Mouse (Mus musculus): Measurements from ENCODE around the gene Clstn2. TPM values are rescaled to one million over a fixed set of nuclear protein-coding genes. Genes with fewer than 3 reads are reported as not detected.

Clstn2 gene
- polyA plus RNA-seq, 1 experiment from 2014 or later: 4.3 TPM

DNA sequence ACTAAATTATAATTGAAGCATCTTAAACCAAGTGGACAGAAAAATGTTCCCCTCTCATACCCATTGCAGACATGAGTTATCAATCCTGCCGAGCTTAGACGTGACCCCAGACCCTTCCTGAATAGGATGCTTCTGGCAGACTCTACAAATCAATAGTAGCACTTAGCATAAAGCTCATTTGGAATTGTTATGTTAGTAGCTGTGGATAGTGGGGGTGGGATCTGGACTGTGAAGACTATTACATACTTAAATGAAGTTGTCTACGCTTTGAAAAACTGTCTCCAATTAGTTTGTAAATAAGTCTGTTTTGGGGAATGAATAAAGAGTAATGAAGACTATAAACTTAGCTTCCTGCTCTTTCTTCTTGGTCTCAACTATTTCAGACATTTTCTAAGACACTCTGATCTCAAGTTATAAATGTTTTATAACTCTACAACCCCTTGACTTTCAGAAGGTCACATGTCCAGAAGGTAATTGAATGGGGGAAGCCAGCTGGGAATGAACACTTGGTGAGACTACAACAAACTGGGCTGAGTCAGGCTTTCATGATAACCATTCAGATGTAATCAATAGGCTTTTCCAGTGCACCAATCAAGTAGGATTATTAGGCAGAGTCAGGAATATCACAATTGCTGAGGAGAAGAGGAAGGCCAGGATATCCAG, 216.7 kb downstream of the Clstn2 start:
- no peak overlapping the region for H3K4me2 ChIP-seq (replicated peaks)
- no peaks in the 10 kb centered on the region for H3K27me3 ChIP-seq
- no peak overlapping the region for H3K9ac ChIP-seq
- no peak overlapping the region for H3K27ac ChIP-seq
- no peak for ATAC-seq (ENCODE audit: low FRiP score)
- H3K36me3 ChIP-seq: no peaks in the 10 kb centered on the region
- no peaks in the 10 kb centered on the region for H3K4me1 ChIP-seq
- H3K4me3 ChIP-seq: no peak overlapping the region
- 58% methylated on average over 3 of the region's 3 CpGs for WGBS
- no peaks in the 10 kb centered on the region for H3K9me3 ChIP-seq (replicated peaks)

DNA sequence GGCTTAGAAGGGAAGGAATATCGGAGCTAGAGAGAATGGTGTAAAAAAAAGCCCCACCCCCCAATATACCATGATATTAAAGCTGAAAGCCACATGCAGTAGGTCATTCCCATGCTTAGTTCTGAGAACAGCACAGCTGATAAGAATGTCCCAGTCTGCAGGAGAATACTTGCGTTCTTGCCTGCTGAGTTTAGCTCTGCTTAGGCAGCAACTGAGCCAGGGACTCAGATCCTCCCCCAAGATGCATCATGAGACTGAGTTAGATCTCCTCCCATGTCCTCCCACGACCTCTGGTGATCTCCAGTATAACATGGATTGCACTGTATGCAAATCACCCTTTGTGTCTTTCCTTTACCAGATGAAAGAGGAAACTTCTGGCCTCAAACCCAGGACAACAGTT, 219.8 kb downstream of the Clstn2 start:
- WGBS: 58% methylated on average over 3 of the region's 3 CpGs
- Histone ChIP-seq H3K4me1 (no peaks in the 10 kb centered on the region), H3K36me3 (no peaks in the 10 kb centered on the region), H3K4me2 (replicated peaks) (no peak overlapping the region), H3K27me3 (no peaks in the 10 kb centered on the region), H3K27ac (no peak overlapping the region), H3K9me3 (replicated peaks) (no peaks in the 10 kb centered on the region), H3K4me3 (no peak overlapping the region), H3K9ac (no peak overlapping the region)
- no peak for ATAC-seq (ENCODE audit: low FRiP score)

DNA sequence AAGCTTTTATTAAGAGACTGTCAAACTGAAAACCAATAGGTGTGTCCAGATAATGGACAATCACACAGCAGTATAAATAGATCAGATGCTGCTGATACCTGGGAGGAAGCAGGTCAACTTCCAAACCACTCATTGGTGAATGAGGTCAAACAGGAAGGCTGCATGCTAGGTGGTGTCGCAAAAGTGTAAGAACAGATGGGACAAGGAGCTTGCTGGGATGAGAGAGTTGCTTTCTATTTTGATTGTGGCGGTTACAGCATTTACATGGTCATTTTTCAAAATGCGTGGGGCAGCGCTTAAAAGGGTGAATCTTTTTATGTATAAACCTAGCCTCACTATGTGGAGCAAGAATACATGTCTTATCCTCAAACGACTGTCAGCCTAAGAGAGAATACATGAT, 225.9 kb downstream of the Clstn2 start:
- H3K4me2 ChIP-seq (replicated peaks): no peak overlapping the region
- H3K9ac ChIP-seq: no peak overlapping the region
- no peaks in the 10 kb centered on the region for H3K4me1 ChIP-seq
- H3K27me3 ChIP-seq: no peaks in the 10 kb centered on the region
- 91% methylated on average over 5 of the region's 5 CpGs for WGBS
- H3K9me3 ChIP-seq (replicated peaks): no peaks in the 10 kb centered on the region
- no peak overlapping the region for H3K4me3 ChIP-seq
- no peak for ATAC-seq (ENCODE audit: low FRiP score)
- no peak overlapping the region for H3K27ac ChIP-seq
- no peaks in the 10 kb centered on the region for H3K36me3 ChIP-seq

DNA sequence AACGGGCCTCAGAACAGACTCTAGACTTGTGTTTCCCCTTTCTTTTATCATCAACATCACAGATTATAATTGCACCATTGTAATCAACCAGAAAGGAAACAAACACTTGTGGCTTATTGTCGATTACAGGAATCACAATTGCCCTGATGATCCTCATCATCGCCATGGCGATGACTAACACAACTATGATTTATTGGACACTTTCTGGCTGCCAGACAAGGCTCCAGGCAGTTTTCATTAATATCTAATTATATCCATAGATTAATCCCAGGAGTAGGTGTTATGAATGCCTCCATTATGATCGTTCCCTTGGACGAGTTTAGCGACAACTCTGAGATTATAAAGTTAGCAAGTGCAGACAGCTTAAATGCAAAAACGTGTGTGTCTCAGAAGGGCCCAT, 239.3 kb downstream of the Clstn2 start:
- Histone ChIP-seq H3K4me3 (no peak overlapping the region), H3K27me3 (no peaks in the 10 kb centered on the region), H3K9me3 (replicated peaks) (no peaks in the 10 kb centered on the region), H3K9ac (no peak overlapping the region), H3K4me1 (no peaks in the 10 kb centered on the region), H3K36me3 (no peaks in the 10 kb centered on the region), H3K27ac (no peak overlapping the region), H3K4me2 (replicated peaks) (no peak overlapping the region)
- 68% methylated on average over 8 of the region's 8 CpGs for WGBS
- no peak for ATAC-seq (ENCODE audit: low FRiP score)

DNA sequence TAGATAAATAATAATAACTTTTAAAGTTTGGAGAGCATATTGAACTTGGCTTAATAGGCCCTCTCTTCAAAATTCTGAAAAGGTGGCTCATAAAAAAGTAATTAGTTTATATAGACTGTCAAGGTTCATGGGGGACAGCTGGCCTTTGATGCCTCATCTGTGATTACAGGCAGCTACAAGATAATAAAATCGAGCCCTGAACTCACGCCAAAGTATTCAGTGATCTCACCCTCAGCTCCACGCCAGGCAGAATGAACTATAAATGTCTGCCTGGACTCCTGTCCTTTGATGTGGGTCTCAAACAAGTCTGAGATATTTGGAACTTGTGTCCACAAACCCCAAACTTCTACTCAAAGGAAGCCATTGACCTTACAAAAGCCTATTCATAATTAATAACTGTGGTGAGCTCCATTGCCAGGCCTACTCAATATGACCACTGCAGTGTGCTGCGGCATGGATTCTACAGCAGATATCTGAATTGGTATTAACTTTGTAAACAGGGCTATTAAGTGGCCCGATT, 244.8 kb downstream of the Clstn2 start:
- H3K4me2 ChIP-seq (replicated peaks): no peak overlapping the region
- no peak overlapping the region for H3K27ac ChIP-seq
- no peaks in the 10 kb centered on the region for H3K9me3 ChIP-seq (replicated peaks)
- no peaks in the 10 kb centered on the region for H3K27me3 ChIP-seq
- H3K36me3 ChIP-seq: no peaks in the 10 kb centered on the region
- ATAC-seq (ENCODE audit: low FRiP score): no peak
- H3K4me1 ChIP-seq: no peaks in the 10 kb centered on the region
- no peak overlapping the region for H3K9ac ChIP-seq
- WGBS: 88% methylated on average over 5 of the region's 5 CpGs
- no peak overlapping the region for H3K4me3 ChIP-seq

DNA sequence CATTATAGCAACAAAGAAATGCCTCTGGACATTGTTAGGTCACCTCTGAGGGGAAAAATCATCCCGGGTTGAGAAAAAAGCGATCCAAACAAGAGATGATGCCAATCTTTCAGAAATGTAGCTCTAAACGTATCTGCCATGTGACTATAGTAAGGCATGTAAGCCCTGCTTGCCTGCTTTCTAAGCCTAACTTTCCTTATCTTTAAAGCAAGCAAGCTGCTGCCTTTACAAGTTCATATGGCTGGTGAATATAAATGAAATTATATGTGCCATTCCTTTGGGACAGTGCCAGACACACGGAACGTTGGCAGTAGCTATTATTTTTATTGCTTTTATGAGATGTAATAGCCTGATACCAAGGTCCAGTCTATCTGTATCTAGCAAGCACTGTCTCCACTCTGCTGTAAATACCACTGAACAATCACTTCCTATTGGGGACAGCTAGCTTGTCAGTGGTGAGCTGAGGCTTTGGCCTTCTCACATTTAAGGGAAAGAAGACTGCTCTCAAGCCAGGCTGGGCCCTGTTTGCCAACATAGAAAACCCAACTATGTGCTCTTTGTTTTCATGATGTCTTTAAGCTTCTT, 252.9 kb downstream of the Clstn2 start:
- H3K4me3 ChIP-seq: no peak overlapping the region
- H3K4me1 ChIP-seq: no peaks in the 10 kb centered on the region
- no peak overlapping the region for H3K4me2 ChIP-seq (replicated peaks)
- H3K9me3 ChIP-seq (replicated peaks): no peaks in the 10 kb centered on the region
- no peaks in the 10 kb centered on the region for H3K27me3 ChIP-seq
- no peak overlapping the region for H3K27ac ChIP-seq
- no peak overlapping the region for H3K9ac ChIP-seq
- ATAC-seq (ENCODE audit: low FRiP score): no peak
- WGBS: 87% methylated on average over 5 of the region's 5 CpGs
- no peaks in the 10 kb centered on the region for H3K36me3 ChIP-seq

DNA sequence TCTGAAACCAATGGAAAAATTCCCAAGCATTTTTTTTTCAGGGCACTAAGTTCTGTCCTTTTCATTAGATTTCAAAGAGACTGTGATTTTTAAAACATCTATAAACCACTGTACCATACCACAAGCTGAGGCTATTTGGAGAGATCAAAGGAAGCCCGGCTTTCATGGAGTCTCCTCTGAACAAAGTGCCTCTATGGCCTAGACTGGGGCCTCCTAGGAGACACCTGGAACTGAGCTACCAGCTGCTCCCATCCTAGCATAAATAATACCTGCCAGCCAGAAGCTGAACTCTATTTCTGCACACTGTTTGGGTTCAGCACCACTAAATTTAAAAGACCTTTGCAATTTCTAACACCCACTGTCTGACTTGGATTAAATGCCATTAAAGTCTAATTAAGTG, 257.2 kb downstream of the Clstn2 start:
- Histone ChIP-seq H3K27me3 (no peaks in the 10 kb centered on the region), H3K4me1 (0 out of 2 replicates have a peak, but pooled peaks cover 3% of the 10 kb centered on the region), H3K9ac (no peak overlapping the region), H3K27ac (no peak overlapping the region), H3K9me3 (replicated peaks) (no peaks in the 10 kb centered on the region), H3K4me3 (no peak overlapping the region), H3K36me3 (no peaks in the 10 kb centered on the region), H3K4me2 (replicated peaks) (no peak overlapping the region)
- 78% methylated on average over 1 of the region's 1 CpGs for WGBS
- ATAC-seq (ENCODE audit: low FRiP score): no peak

DNA sequence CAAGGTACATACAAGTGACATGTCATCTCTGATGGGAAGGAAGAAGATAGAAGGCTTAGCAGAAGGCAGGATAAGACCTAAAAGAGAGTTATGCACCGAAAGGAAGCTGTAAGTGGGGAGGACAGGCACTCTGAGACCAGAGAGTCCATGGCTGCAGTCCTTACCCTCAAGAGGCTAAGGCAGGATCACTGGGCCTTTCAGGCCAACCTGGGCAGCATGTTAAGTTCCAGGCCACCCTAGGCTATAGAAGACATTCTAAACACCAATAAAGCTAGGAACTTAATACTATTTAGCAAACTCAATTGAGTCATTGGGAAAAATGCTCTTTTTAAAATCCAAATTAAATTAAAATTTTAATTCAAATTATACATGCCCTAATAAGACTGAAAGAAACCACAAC, 258.0 kb downstream of the Clstn2 start:
- no peaks in the 10 kb centered on the region for H3K36me3 ChIP-seq
- WGBS: 79% methylated on average over 1 of the region's 1 CpGs
- H3K27ac ChIP-seq: no peak overlapping the region
- H3K9me3 ChIP-seq (replicated peaks): no peaks in the 10 kb centered on the region
- no peak overlapping the region for H3K4me3 ChIP-seq
- no peak for ATAC-seq (ENCODE audit: low FRiP score)
- no peak overlapping the region for H3K9ac ChIP-seq
- no peak overlapping the region for H3K4me2 ChIP-seq (replicated peaks)
- H3K27me3 ChIP-seq: no peaks in the 10 kb centered on the region
- H3K4me1 ChIP-seq: 0 out of 2 replicates have a peak, but pooled peaks cover 3% of the 10 kb centered on the region

DNA sequence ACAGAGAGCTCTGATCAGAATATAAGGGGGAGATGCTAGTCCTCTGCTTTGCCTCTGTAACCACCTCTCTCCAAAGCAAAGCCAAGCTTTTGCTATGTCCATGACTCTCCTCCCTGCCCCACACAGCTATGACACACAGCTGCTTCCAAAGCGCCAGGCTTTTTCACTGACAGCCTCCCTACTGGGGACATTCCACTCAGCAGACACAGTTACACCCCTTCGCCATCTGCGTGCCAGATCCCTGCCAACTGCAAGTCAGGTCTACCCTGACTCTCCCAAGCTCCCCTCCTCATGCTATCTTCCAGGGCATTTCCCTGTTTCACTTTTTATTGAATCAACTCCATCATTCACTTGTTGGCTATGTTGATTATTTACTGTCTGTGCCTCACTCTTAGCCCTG, 259.1 kb downstream of the Clstn2 start:
- Histone ChIP-seq H3K9me3 (replicated peaks) (no peaks in the 10 kb centered on the region), H3K4me1 (0 out of 2 replicates have a peak, but pooled peaks cover 3% of the 10 kb centered on the region), H3K27ac (no peak overlapping the region), H3K36me3 (no peaks in the 10 kb centered on the region), H3K4me2 (replicated peaks) (no peak overlapping the region), H3K4me3 (no peak overlapping the region), H3K9ac (no peak overlapping the region), H3K27me3 (no peaks in the 10 kb centered on the region)
- WGBS: 77% methylated on average over 3 of the region's 3 CpGs
- no peak for ATAC-seq (ENCODE audit: low FRiP score)

DNA sequence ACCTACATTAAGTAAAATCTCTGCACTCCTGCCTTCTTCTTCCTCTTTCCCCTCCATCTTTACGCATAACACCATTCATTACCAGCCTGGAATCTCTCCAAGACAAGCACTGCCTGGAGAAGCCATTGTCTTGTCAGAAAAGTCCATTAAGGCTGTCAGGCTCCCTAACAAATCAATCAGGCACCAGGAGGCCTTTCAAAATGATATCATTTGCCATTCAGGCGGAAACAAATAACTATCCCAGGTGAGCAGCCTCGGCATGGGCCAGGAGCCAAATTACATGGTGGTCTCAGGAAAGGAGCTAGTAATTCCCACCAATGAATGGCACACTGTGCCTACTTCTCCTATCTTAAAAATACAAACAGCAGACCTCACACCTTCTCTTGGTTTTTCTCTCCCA, 260.6 kb downstream of the Clstn2 start:
- Histone ChIP-seq H3K27ac (no peak overlapping the region), H3K36me3 (no peaks in the 10 kb centered on the region), H3K4me2 (replicated peaks) (no peak overlapping the region), H3K9ac (no peak overlapping the region), H3K27me3 (no peaks in the 10 kb centered on the region), H3K9me3 (replicated peaks) (no peaks in the 10 kb centered on the region), H3K4me1 (0 out of 2 replicates have a peak, but pooled peaks cover 3% of the 10 kb centered on the region), H3K4me3 (no peak overlapping the region)
- ATAC-seq (ENCODE audit: low FRiP score): peak; percentile 29; the same call in 1 of the 2 replicates
- 44% methylated on average over 3 of the region's 3 CpGs for WGBS

DNA sequence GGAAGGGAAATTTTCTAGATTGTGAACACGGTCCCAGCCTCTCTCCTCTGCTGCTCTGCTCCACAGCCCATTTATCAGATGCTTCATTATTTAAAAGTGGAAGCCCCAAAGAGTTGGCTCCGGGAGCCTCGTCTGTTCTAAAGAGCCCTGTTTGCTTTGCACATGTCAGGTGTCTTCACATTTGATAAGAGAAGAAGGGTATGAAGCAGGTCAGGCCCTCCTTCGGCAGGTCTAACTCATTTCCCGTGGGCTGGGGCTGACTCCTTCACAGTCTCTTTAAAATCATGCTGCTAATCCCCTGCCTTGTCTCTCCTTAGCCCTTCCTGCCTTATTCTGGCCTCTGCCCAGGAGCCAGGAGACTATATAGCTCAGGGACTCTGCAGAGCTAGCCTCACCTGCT, 263.6 kb downstream of the Clstn2 start:
- WGBS: 76% methylated on average over 5 of the region's 5 CpGs
- Histone ChIP-seq H3K36me3 (no peaks in the 10 kb centered on the region), H3K4me3 (no peak overlapping the region), H3K27ac (no peak overlapping the region), H3K9ac (no peak overlapping the region), H3K4me1 (0 out of 2 replicates have a peak, but pooled peaks cover 3% of the 10 kb centered on the region), H3K9me3 (replicated peaks) (no peaks in the 10 kb centered on the region), H3K4me2 (replicated peaks) (no peak overlapping the region), H3K27me3 (no peaks in the 10 kb centered on the region)
- ATAC-seq (ENCODE audit: low FRiP score): no peak

DNA sequence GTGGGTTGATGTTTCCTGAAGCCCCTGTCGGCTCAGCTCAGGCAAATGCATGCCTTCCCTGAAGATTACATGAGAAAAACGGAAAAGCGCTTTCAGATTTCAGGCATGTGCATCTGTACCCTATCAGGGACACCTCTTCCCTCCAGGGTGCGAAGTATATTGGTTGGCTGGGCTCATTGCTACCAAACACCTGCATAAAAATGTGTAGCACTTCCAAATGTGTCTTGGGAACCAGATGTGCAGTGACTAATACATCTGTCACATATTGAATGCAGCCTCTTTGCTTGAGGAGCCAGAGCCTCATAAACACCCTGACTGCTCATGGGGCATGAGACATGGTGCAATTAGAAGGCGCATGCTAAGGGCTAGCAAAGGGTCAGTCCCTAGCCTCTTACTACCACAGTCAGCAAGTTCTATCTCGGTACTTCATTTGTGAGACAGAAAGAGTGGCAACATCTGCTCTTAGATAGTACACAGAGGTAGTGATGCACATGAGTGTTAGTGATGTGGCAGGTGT, 267.7 kb downstream of the Clstn2 start:
- Histone ChIP-seq H3K9me3 (replicated peaks) (no peaks in the 10 kb centered on the region), H3K27ac (no peak overlapping the region), H3K4me1 (no peaks in the 10 kb centered on the region), H3K4me3 (no peak overlapping the region), H3K9ac (no peak overlapping the region), H3K4me2 (replicated peaks) (no peak overlapping the region), H3K36me3 (no peaks in the 10 kb centered on the region), H3K27me3 (no peaks in the 10 kb centered on the region)
- WGBS: 89% methylated on average over 6 of the region's 6 CpGs
- no peak for ATAC-seq (ENCODE audit: low FRiP score)

DNA sequence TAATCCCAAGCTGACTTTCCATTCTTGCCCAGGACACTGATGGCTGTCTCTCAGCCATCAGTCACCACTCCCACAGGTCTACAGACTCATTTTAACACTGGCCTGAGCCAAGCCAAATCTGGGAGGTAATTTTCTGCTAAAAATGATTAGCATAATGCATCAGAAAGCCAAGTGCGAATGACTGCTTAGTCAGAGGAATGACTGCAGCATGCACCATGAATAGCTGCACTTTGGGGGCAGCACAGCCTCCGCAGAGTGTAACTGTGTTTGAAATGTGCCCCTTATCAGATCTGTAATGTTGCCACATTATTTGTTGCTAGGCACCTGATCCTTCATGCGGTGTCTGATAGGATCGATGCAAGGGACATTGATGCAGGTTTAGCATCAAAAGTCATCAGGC, 269.9 kb downstream of the Clstn2 start:
- Histone ChIP-seq H3K9ac (no peak overlapping the region), H3K36me3 (no peaks in the 10 kb centered on the region), H3K27me3 (no peaks in the 10 kb centered on the region), H3K4me2 (replicated peaks) (no peak overlapping the region), H3K9me3 (replicated peaks) (no peaks in the 10 kb centered on the region), H3K4me1 (no peaks in the 10 kb centered on the region), H3K27ac (no peak overlapping the region), H3K4me3 (no peak overlapping the region)
- no peak for ATAC-seq (ENCODE audit: low FRiP score)
- WGBS: 87% methylated on average over 4 of the region's 4 CpGs

All from hindbrain, embryonic 12.5 days (tissue).